Mouse (Mus musculus) heart, embryonic 15.5 days (tissue): ENCODE results near the gene Sf3a1. TPM values are rescaled to one million over a fixed set of nuclear protein-coding genes. Genes with fewer than 3 reads are reported as not detected.
"Not testable (repeated sequence)": the region's sequence is repeated elsewhere in the genome, so short reads cannot be mapped to it uniquely, and the experiment has no call there.

Experiments used
- ATAC-seq: fragments of 200-750 bp; cut with Nextera tagmentation; replicated peaks from 2 replicates; pipeline ENCODE4 v1.8.0; 2017; ENCODE audit warnings: low read depth, moderate TSS enrichment; ENCODE audit not compliant: insufficient number of reproducible peaks, insufficient read depth, low FRiP score
- H3K27ac ChIP-seq: fragments of 300-500 bp; sonication (generic); 2 replicates; pipeline ENCODE4 v1.5.1; 2015; ENCODE audit warnings: mild to moderate bottlenecking, inconsistent platforms
- H3K27me3 ChIP-seq: fragments of 300-500 bp; sonication (generic); 2 replicates; pipeline ENCODE4 v1.6.1; 2015; ENCODE audit warnings: inconsistent platforms
- H3K36me3 ChIP-seq: fragments of 300-500 bp; sonication (generic); 2 replicates; pipeline ENCODE4 v1.6.1; 2015; ENCODE audit warnings: mild to moderate bottlenecking, inconsistent platforms
- H3K4me1 ChIP-seq: fragments of 300-500 bp; sonication (generic); replicated peaks from 2 replicates; pipeline ENCODE4 v1.6.1; 2015; ENCODE audit warnings: inconsistent platforms
- H3K4me2 ChIP-seq: fragments of 300-500 bp; sonication (generic); 2 replicates; pipeline ENCODE4 v1.6.1; 2015; ENCODE audit warnings: inconsistent platforms, mild to moderate bottlenecking, moderate library complexity
- H3K4me3 ChIP-seq: fragments of 300-500 bp; sonication (generic); 2 replicates; pipeline ENCODE4 v1.5.1; 2015; ENCODE audit warnings: mild to moderate bottlenecking, inconsistent platforms
- H3K9ac ChIP-seq: fragments of 300-500 bp; sonication (generic); 2 replicates; pipeline ENCODE4 v1.6.1; 2015; ENCODE audit warnings: mild to moderate bottlenecking, inconsistent platforms
- H3K9me3 ChIP-seq: fragments of 300-500 bp; sonication (generic); replicated peaks from 2 replicates; pipeline ENCODE4 v1.6.1; 2016; ENCODE audit warnings: inconsistent platforms
- WGBS: fragments of 180-500 bp; shearing (Covaris S2); methylation state at CpG from one replicate; pipeline ENCODE4 v1.1.7; 2015; ENCODE audit warnings: mixed read lengths; 5-methylcytosine and 5-hydroxymethylcytosine counted together
- polyA plus RNA-seq: library from polyadenylated mRNA; unstranded; fragments of >200 nt; fragmentation: Nextera tagmentation; extraction: Ambion mirVana; gene quantifications from 2 replicates; pipeline ENCODE4 v1.2.1, GENCODE M21; 2015

Sf3a1 gene
- 27.0 and 32.8 TPM in 2 replicates for polyA plus RNA-seq

- peak; percentile 96 for ATAC-seq
- H3K9me3 ChIP-seq, result no peaks in the 10 kb centered on the region
- 2% methylated on average over 53 of the region's 54 CpGs for WGBS
- peaks cover 34% of the 10 kb centered on the region for H3K36me3 ChIP-seq
- peak within 1 kb of the TSS; percentile 86 for H3K4me2 ChIP-seq
- H3K4me1 ChIP-seq, result peaks cover 44% of the 10 kb centered on the region
- H3K27ac ChIP-seq, result peak within 1 kb of the TSS; percentile 91
- H3K27me3 ChIP-seq, result no peaks in the 10 kb centered on the region
- peak within 1 kb of the TSS; percentile 87 for H3K9ac ChIP-seq
- peak within 1 kb of the TSS; percentile 81 for H3K4me3 ChIP-seq
Observed at GRCm38 (mm10) chr11:4159808-4160708, at the start of gene Sf3a1, which contains the start of gene Ccdc157. TSS of gene Sf3a1 (plus strand) at chr11:4160350. TSS of gene Ccdc157 (minus strand) at chr11:4160293.

GRCm38 (mm10) chr11:4112033-4112432 is 48.1 kb upstream of the Sf3a1 start:
- ATAC-seq, result no peak
- Histone ChIP-seq H3K9ac (no peak overlapping the region), H3K4me1 (peaks cover 8% of the 10 kb centered on the region), H3K27ac (no peak overlapping the region), H3K36me3 (no peaks in the 10 kb centered on the region), H3K27me3 (peaks cover 2% of the 10 kb centered on the region; the same call in 1 of the 2 replicates), H3K4me3 (no peak overlapping the region), H3K4me2 (no peak overlapping the region), H3K9me3 (no peaks in the 10 kb centered on the region)
- 73% methylated on average over 4 of the region's 4 CpGs for WGBS

- H3K4me2 ChIP-seq, result no peak overlapping the region
- H3K4me3 ChIP-seq, result no peak overlapping the region
- no peak overlapping the region for H3K9ac ChIP-seq
- H3K36me3 ChIP-seq, result no peaks in the 10 kb centered on the region
- WGBS, result 85% methylated on average over 6 of the region's 6 CpGs
- H3K4me1 ChIP-seq, result peaks cover 17% of the 10 kb centered on the region
- no peak overlapping the region for H3K27ac ChIP-seq
- no peaks in the 10 kb centered on the region for H3K9me3 ChIP-seq
- no peak for ATAC-seq
- H3K27me3 ChIP-seq, result peaks cover 10% of the 10 kb centered on the region; the same call in 1 of the 2 replicates
Observed at GRCm38 (mm10) chr11:4112861-4113260, 47.3 kb upstream of the Sf3a1 start.

- Histone ChIP-seq H3K4me3 (no peak overlapping the region), H3K9me3 (no peaks in the 10 kb centered on the region), H3K4me2 (no peak overlapping the region), H3K27ac (no peak overlapping the region), H3K4me1 (peaks cover 22% of the 10 kb centered on the region), H3K27me3 (peaks cover 10% of the 10 kb centered on the region; the same call in 1 of the 2 replicates), H3K9ac (no peak overlapping the region), H3K36me3 (no peaks in the 10 kb centered on the region)
- no peak for ATAC-seq
- 73% methylated on average over 4 of the region's 4 CpGs for WGBS
Observed at GRCm38 (mm10) chr11:4113496-4113895, 46.7 kb upstream of the Sf3a1 start.

- Histone ChIP-seq H3K4me1 (peaks cover 22% of the 10 kb centered on the region), H3K4me3 (no peak overlapping the region), H3K27me3 (peaks cover 10% of the 10 kb centered on the region; the same call in 1 of the 2 replicates), H3K9me3 (no peaks in the 10 kb centered on the region), H3K36me3 (no peaks in the 10 kb centered on the region), H3K4me2 (no peak overlapping the region), H3K9ac (no peak overlapping the region), H3K27ac (no peak overlapping the region)
- 63% methylated on average over 6 of the region's 6 CpGs for WGBS
- no peak for ATAC-seq
Observed at GRCm38 (mm10) chr11:4113970-4114369, 46.2 kb upstream of the Sf3a1 start.

GRCm38 (mm10) chr11:4114541-4114940 is 45.6 kb upstream of the Sf3a1 start:
- H3K4me3 ChIP-seq, H3K9me3 ChIP-seq, H3K27ac ChIP-seq, ATAC-seq, H3K4me2 ChIP-seq, H3K9ac ChIP-seq, H3K36me3 ChIP-seq: not testable (repeated sequence)
- Histone ChIP-seq H3K4me1 (peaks cover 25% of the 10 kb centered on the region), H3K27me3 (peaks cover 10% of the 10 kb centered on the region; the same call in 1 of the 2 replicates)
- 82% methylated on average over 6 of the region's 6 CpGs for WGBS

- Histone ChIP-seq H3K27ac (no peak overlapping the region), H3K4me1 (peaks cover 32% of the 10 kb centered on the region), H3K4me2 (no peak overlapping the region), H3K4me3 (no peak overlapping the region), H3K9me3 (no peaks in the 10 kb centered on the region), H3K36me3 (no peaks in the 10 kb centered on the region), H3K9ac (no peak overlapping the region), H3K27me3 (peaks cover 11% of the 10 kb centered on the region; the same call in 1 of the 2 replicates)
- ATAC-seq, result no peak
- 87% methylated on average over 4 of the region's 4 CpGs for WGBS
Observed at GRCm38 (mm10) chr11:4115407-4115806, 44.7 kb upstream of the Sf3a1 start.

- H3K9ac ChIP-seq, result no peak overlapping the region
- no peak for ATAC-seq
- WGBS, result 42% methylated on average over 11 of the region's 11 CpGs
- no peak overlapping the region for H3K27ac ChIP-seq
- H3K27me3 ChIP-seq, result peaks cover 17% of the 10 kb centered on the region
- H3K4me1 ChIP-seq, result peaks cover 32% of the 10 kb centered on the region
- H3K4me3 ChIP-seq, result no peak overlapping the region
- H3K9me3 ChIP-seq, result no peaks in the 10 kb centered on the region
- 0 out of 2 replicates have a peak overlapping the region, but pooled peaks have one; percentile 21 for H3K4me2 ChIP-seq
- H3K36me3 ChIP-seq, result no peaks in the 10 kb centered on the region
Observed at GRCm38 (mm10) chr11:4116458-4117141, 43.5 kb upstream of the Sf3a1 start.

GRCm38 (mm10) chr11:4117372-4118071 is 42.6 kb upstream of the Sf3a1 start:
- Histone ChIP-seq H3K27me3 (peaks cover 17% of the 10 kb centered on the region), H3K4me1 (peaks cover 32% of the 10 kb centered on the region), H3K9ac (no peak overlapping the region), H3K4me2 (peak overlapping the region; percentile 97), H3K36me3 (no peaks in the 10 kb centered on the region), H3K9me3 (no peaks in the 10 kb centered on the region), H3K27ac (no peak overlapping the region), H3K4me3 (peak overlapping the region; percentile 57)
- ATAC-seq, result no peak
- 23% methylated on average over 3 of the region's 3 CpGs for WGBS

GRCm38 (mm10) chr11:4118081-4118921 is 41.8 kb upstream of the Sf3a1 start:
- Histone ChIP-seq H3K4me1 (peaks cover 32% of the 10 kb centered on the region), H3K36me3 (no peaks in the 10 kb centered on the region), H3K27ac (peak overlapping the region; percentile 11; the same call in 1 of the 2 replicates), H3K27me3 (peaks cover 17% of the 10 kb centered on the region), H3K9ac (peak overlapping the region; percentile 57), H3K4me2 (peak overlapping the region; percentile 97), H3K9me3 (no peaks in the 10 kb centered on the region), H3K4me3 (peak overlapping the region; percentile 57)
- 3% methylated on average over 41 of the region's 41 CpGs for WGBS
- no peak for ATAC-seq
